Mouse (Mus musculus) liver, embryonic 13.5 days (tissue): Measurements from ENCODE around the gene Trank1. TPM values are rescaled to one million over a fixed set of nuclear protein-coding genes. Genes with fewer than 3 reads are reported as not detected.
A peak's percentile ranks its signal among the peaks of the same experiment; 100 is the strongest.

Experiments used
- ATAC-seq: fragments of 200-750 bp; cut with Nextera tagmentation; 2 replicates; pipeline ENCODE4 v1.8.0; 2017; ENCODE audit warnings: low read depth, mild to moderate bottlenecking, moderate number of reproducible peaks, moderate library complexity
- DNase-seq: peaks from one replicate; pipeline ENCODE4 v3.0.0; 2022
- H3K27ac ChIP-seq: fragments of 300-500 bp; sonication (generic); 2 replicates; pipeline ENCODE4 v1.5.1; 2015; ENCODE audit warnings: moderate library complexity, mild to moderate bottlenecking, inconsistent platforms
- H3K27me3 ChIP-seq: fragments of 300-500 bp; sonication (generic); 2 replicates; pipeline ENCODE4 v1.6.1; 2015; ENCODE audit warnings: mild to moderate bottlenecking, inconsistent platforms
- H3K36me3 ChIP-seq: fragments of 300-500 bp; sonication (generic); 2 replicates; pipeline ENCODE4 v1.6.1; 2015; ENCODE audit warnings: mild to moderate bottlenecking, inconsistent platforms
- H3K4me1 ChIP-seq: fragments of 300-500 bp; sonication (generic); replicated peaks from 2 replicates; pipeline ENCODE4 v1.6.1; 2015; ENCODE audit warnings: inconsistent platforms
- H3K4me2 ChIP-seq: fragments of 300-500 bp; sonication (generic); 2 replicates; pipeline ENCODE4 v1.6.1; 2015; ENCODE audit warnings: inconsistent platforms, mild to moderate bottlenecking, moderate library complexity
- H3K4me3 ChIP-seq: fragments of 300-500 bp; sonication (generic); replicated peaks from 2 replicates; pipeline ENCODE4 v1.5.1; 2015; ENCODE audit warnings: mild to moderate bottlenecking, inconsistent platforms
- H3K9ac ChIP-seq: fragments of 300-500 bp; sonication (generic); 2 replicates; pipeline ENCODE4 v1.6.1; 2015; ENCODE audit warnings: mild to moderate bottlenecking, inconsistent platforms
- H3K9me3 ChIP-seq: fragments of 300-500 bp; sonication (generic); replicated peaks from 2 replicates; pipeline ENCODE4 v1.6.1; 2016; ENCODE audit warnings: inconsistent platforms
- WGBS: fragments of 180-500 bp; shearing (Covaris S2); methylation state at CpG from one replicate; pipeline ENCODE4 v1.1.7; 2015; ENCODE audit not compliant: insufficient replicate concordance; 5-methylcytosine and 5-hydroxymethylcytosine counted together
- polyA plus RNA-seq: library from polyadenylated mRNA; unstranded; fragments of >200 nt; fragmentation: Nextera tagmentation; extraction: Ambion mirVana; gene quantifications from 2 replicates; pipeline ENCODE4 v1.2.1, GENCODE M21; 2015

The Trank1 gene
- polyA plus RNA-seq, 1 experiment from 2014 or later: not detected

GRCm38 (mm10) chr9:111304036-111304435 is 7.5 kb upstream of the Trank1 start:
- no peak for ATAC-seq
- peaks cover 6% of the 10 kb centered on the region; the same call in 1 of the 2 replicates for H3K27me3 ChIP-seq
- H3K36me3 ChIP-seq: no peaks in the 10 kb centered on the region
- H3K4me1 ChIP-seq: no peaks in the 10 kb centered on the region
- H3K27ac ChIP-seq: no peak overlapping the region
- no peak overlapping the region for H3K4me2 ChIP-seq
- no peaks in the 10 kb centered on the region for H3K9me3 ChIP-seq
- no peak for DNase-seq
- no peak overlapping the region for H3K9ac ChIP-seq
- no peak overlapping the region for H3K4me3 ChIP-seq
- WGBS: 79% methylated on average over 6 of the region's 6 CpGs

GRCm38 (mm10) chr9:111306142-111306541 is 5.4 kb upstream of the Trank1 start:
- ATAC-seq (no peak), DNase-seq (no peak)
- H3K4me2 ChIP-seq: no peak overlapping the region
- H3K27ac ChIP-seq: no peak overlapping the region
- H3K4me1 ChIP-seq: no peaks in the 10 kb centered on the region
- WGBS: 66% methylated on average over 7 of the region's 7 CpGs
- H3K9ac ChIP-seq: no peak overlapping the region
- H3K9me3 ChIP-seq: no peaks in the 10 kb centered on the region
- peaks cover 27% of the 10 kb centered on the region for H3K27me3 ChIP-seq
- H3K36me3 ChIP-seq: no peaks in the 10 kb centered on the region
- H3K4me3 ChIP-seq: no peak overlapping the region

- ATAC-seq (no peak), DNase-seq (no peak)
- H3K36me3 ChIP-seq: no peaks in the 10 kb centered on the region
- H3K9ac ChIP-seq: no peak overlapping the region
- H3K4me1 ChIP-seq: peaks cover 13% of the 10 kb centered on the region
- peak overlapping the region; percentile 60 for H3K4me2 ChIP-seq
- H3K27me3 ChIP-seq: peaks cover 68% of the 10 kb centered on the region
- no peaks in the 10 kb centered on the region for H3K9me3 ChIP-seq
- peak overlapping the region; percentile 44 for H3K4me3 ChIP-seq
- no peak overlapping the region for H3K27ac ChIP-seq
- WGBS: 2% methylated on average over 80 of the region's 98 CpGs
These were observed 403 bp downstream of the Trank1 start for GRCm38 (mm10) chr9:111311843-111312441.

- H3K4me1 ChIP-seq: peaks cover 13% of the 10 kb centered on the region
- under 1% methylated on average over 36 of the region's 59 CpGs for WGBS
These were observed 1.1 kb downstream of the Trank1 start for GRCm38 (mm10) chr9:111312442-111313141.

GRCm38 (mm10) chr9:111313299-111313698 is 1.8 kb downstream of the Trank1 start:
- no peak overlapping the region for H3K27ac ChIP-seq
- 19% methylated on average over 5 of the region's 6 CpGs for whole genome bisulfite sequencing
- peaks cover 13% of the 10 kb centered on the region for H3K4me1 ChIP-seq
- no peak overlapping the region for H3K4me2 ChIP-seq
- H3K4me3 ChIP-seq: no peak overlapping the region
- ATAC-seq: no peak
- H3K9ac ChIP-seq: no peak overlapping the region
- H3K9me3 ChIP-seq: no peaks in the 10 kb centered on the region
- H3K27me3 ChIP-seq: peaks cover 68% of the 10 kb centered on the region
- DNase-seq: no peak
- no peaks in the 10 kb centered on the region for H3K36me3 ChIP-seq

More at GRCm38 (mm10) chr9:111312442-111313141, 1.1 kb downstream of the Trank1 start:
- H3K9me3 ChIP-seq: no peaks in the 10 kb centered on the region
- no peak overlapping the region for H3K9ac ChIP-seq
- peak overlapping the region; percentile 60 for H3K4me2 ChIP-seq
- H3K27me3 ChIP-seq: peaks cover 68% of the 10 kb centered on the region
- peak overlapping the region; percentile 44 for H3K4me3 ChIP-seq
- H3K27ac ChIP-seq: no peak overlapping the region; the same call in 1 of the 2 replicates
- no peak for ATAC-seq
- DNase-seq: no peak
- no peaks in the 10 kb centered on the region for H3K36me3 ChIP-seq

GRCm38 (mm10) chr9:111313793-111314192 is 2.3 kb downstream of the Trank1 start:
- 19% methylated on average over 5 of the region's 5 CpGs for WGBS
- Histone ChIP-seq H3K4me3 (no peak overlapping the region), H3K36me3 (no peaks in the 10 kb centered on the region), H3K27ac (no peak overlapping the region), H3K27me3 (peaks cover 64% of the 10 kb centered on the region), H3K4me1 (peaks cover 13% of the 10 kb centered on the region), H3K9me3 (no peaks in the 10 kb centered on the region), H3K4me2 (no peak overlapping the region), H3K9ac (no peak overlapping the region)
- DNase-seq (no peak), ATAC-seq (no peak)

GRCm38 (mm10) chr9:111314219-111314618 is 2.7 kb downstream of the Trank1 start:
- ATAC-seq (no peak), DNase-seq (no peak)
- Histone ChIP-seq H3K9ac (no peak overlapping the region), H3K4me2 (no peak overlapping the region), H3K27ac (no peak overlapping the region), H3K36me3 (no peaks in the 10 kb centered on the region), H3K4me3 (no peak overlapping the region), H3K9me3 (no peaks in the 10 kb centered on the region), H3K27me3 (peaks cover 60% of the 10 kb centered on the region), H3K4me1 (peaks cover 13% of the 10 kb centered on the region)
- WGBS: 31% methylated on average over 5 of the region's 5 CpGs

- 52% methylated on average over 4 of the region's 4 CpGs for WGBS
- H3K27ac ChIP-seq: no peak overlapping the region
- H3K36me3 ChIP-seq: no peaks in the 10 kb centered on the region
- no peaks in the 10 kb centered on the region for H3K4me1 ChIP-seq
- H3K4me3 ChIP-seq: no peak overlapping the region
- no peaks in the 10 kb centered on the region for H3K9me3 ChIP-seq
- no peak overlapping the region for H3K9ac ChIP-seq
- ATAC-seq (no peak), DNase-seq (no peak)
- no peak overlapping the region for H3K4me2 ChIP-seq
- H3K27me3 ChIP-seq: 0 out of 2 replicates have a peak, but pooled peaks cover 2% of the 10 kb centered on the region
These were observed 9.4 kb downstream of the Trank1 start for GRCm38 (mm10) chr9:111320912-111321311.

- Histone ChIP-seq H3K4me2 (no peak overlapping the region), H3K4me3 (no peak overlapping the region), H3K27me3 (no peaks in the 10 kb centered on the region), H3K4me1 (no peaks in the 10 kb centered on the region), H3K9me3 (no peaks in the 10 kb centered on the region), H3K36me3 (no peaks in the 10 kb centered on the region), H3K9ac (no peak overlapping the region), H3K27ac (no peak overlapping the region)
- ATAC-seq (no peak), DNase-seq (no peak)
- 62% methylated on average over 2 of the region's 2 CpGs for WGBS
These were observed 13.3 kb downstream of the Trank1 start for GRCm38 (mm10) chr9:111324881-111325280.

- H3K9me3 ChIP-seq: no peaks in the 10 kb centered on the region
- DNase-seq: no peak
- no peak overlapping the region for H3K4me3 ChIP-seq
- peak; percentile 54; the same call in 1 of the 2 replicates for ATAC-seq
- H3K4me1 ChIP-seq: no peaks in the 10 kb centered on the region
- no peak overlapping the region for H3K27ac ChIP-seq
- WGBS: 59% methylated on average over 4 of the region's 4 CpGs
- H3K4me2 ChIP-seq: no peak overlapping the region
- H3K36me3 ChIP-seq: no peaks in the 10 kb centered on the region
- H3K9ac ChIP-seq: no peak overlapping the region
- no peaks in the 10 kb centered on the region for H3K27me3 ChIP-seq
These were observed 18.3 kb downstream of the Trank1 start for GRCm38 (mm10) chr9:111329881-111330280.

GRCm38 (mm10) chr9:111333790-111334189 is 22.3 kb downstream of the Trank1 start:
- no peak for DNase-seq
- no peak for ATAC-seq
- Histone ChIP-seq H3K9me3 (no peaks in the 10 kb centered on the region), H3K9ac (no peak overlapping the region), H3K27ac (no peak overlapping the region), H3K36me3 (no peaks in the 10 kb centered on the region), H3K27me3 (no peaks in the 10 kb centered on the region), H3K4me2 (no peak overlapping the region), H3K4me1 (no peaks in the 10 kb centered on the region), H3K4me3 (no peak overlapping the region)
- 36% methylated on average over 2 of the region's 2 CpGs for WGBS
